Mouse (Mus musculus) right cerebral cortex, adult 18-20 months (tissue): ENCODE data around the gene Dusp27.

Source experiments
- DNase-seq: peaks from one replicate; pipeline ENCODE4 v3.0.0; 2022; ENCODE audit warnings: mixed read lengths

Dusp27 gene

GRCm38 (mm10) chr1:166127719-166128118 is at the start of gene Dusp27:
Gene Dusp27 (minus strand): TSS chr1:166127922.
- DNase-seq = no peak

GRCm38 (mm10) chr1:166173621-166174020 is 45.9 kb upstream of the Dusp27 start:
- no peak for DNase-seq

- no peak for DNase-seq
Observed at GRCm38 (mm10) chr1:166172992-166173391, 45.3 kb upstream of the Dusp27 start.

GRCm38 (mm10) chr1:166170852-166171251 is 43.1 kb upstream of the Dusp27 start:
- DNase-seq = no peak

- DNase-seq = no peak
Observed at GRCm38 (mm10) chr1:166169713-166170112, 42.0 kb upstream of the Dusp27 start.

GRCm38 (mm10) chr1:166168017-166168416 is 40.3 kb upstream of the Dusp27 start:
- no peak for DNase-seq

- DNase-seq = no peak
Observed at GRCm38 (mm10) chr1:166167405-166167804, 39.7 kb upstream of the Dusp27 start.

- DNase-seq = no peak
Observed at GRCm38 (mm10) chr1:166165159-166165558, 37.4 kb upstream of the Dusp27 start.

- no peak for DNase-seq
Observed at GRCm38 (mm10) chr1:166164580-166164979, 36.9 kb upstream of the Dusp27 start.

GRCm38 (mm10) chr1:166160569-166161445 is 33.1 kb upstream of the Dusp27 start:
- peak; percentile 64 for DNase-seq

- DNase-seq = no peak
Observed at GRCm38 (mm10) chr1:166160111-166160510, 32.4 kb upstream of the Dusp27 start.

- no peak for DNase-seq
Observed at GRCm38 (mm10) chr1:166158664-166159063, 30.9 kb upstream of the Dusp27 start.

GRCm38 (mm10) chr1:166157712-166158111 is 30.0 kb upstream of the Dusp27 start:
- no peak for DNase-seq

GRCm38 (mm10) chr1:166155113-166155494 is 27.4 kb upstream of the Dusp27 start:
- no peak for DNase-seq

- peak; percentile 77 for DNase-seq
Observed at GRCm38 (mm10) chr1:166154162-166155112, 26.7 kb upstream of the Dusp27 start.

- DNase-seq = peak; percentile 82
Observed at GRCm38 (mm10) chr1:166153351-166154120, 25.8 kb upstream of the Dusp27 start.

GRCm38 (mm10) chr1:166152034-166152433 is 24.3 kb upstream of the Dusp27 start:
- no peak for DNase-seq

GRCm38 (mm10) chr1:166151341-166151740 is 23.6 kb upstream of the Dusp27 start:
- no peak for DNase-seq

- DNase-seq = no peak
Observed at GRCm38 (mm10) chr1:166150035-166150434, 22.3 kb upstream of the Dusp27 start.

GRCm38 (mm10) chr1:166149441-166149840 is 21.7 kb upstream of the Dusp27 start:
- DNase-seq = no peak

GRCm38 (mm10) chr1:166147657-166148056 is 19.9 kb upstream of the Dusp27 start:
- DNase-seq = no peak

- no peak for DNase-seq
Observed at GRCm38 (mm10) chr1:166146626-166147025, 18.9 kb upstream of the Dusp27 start.

- no peak for DNase-seq
Observed at GRCm38 (mm10) chr1:166142369-166142768, 14.6 kb upstream of the Dusp27 start.
